ENCODE assay signal across 8 mouse cellular contexts in genomic region chr11:106818341-106818740, GRCm38 (mm10). TPM values are rescaled to one million over a fixed set of nuclear protein-coding genes. Genes with fewer than 3 reads are reported as not detected.
DNase-seq lines count a peak whose midpoint lies in the region.

No protein-coding gene starts in this region.

- intact Hi-C loops in left cerebral cortex, postnatal 25 days (cut with DNase I), result no loop called here
- intact Hi-C loops in left cerebral cortex, postnatal 36 days (cut with DNase I), result no loop called here

- DNase-seq in cerebellum, adult 9-10 months, result peak; percentile 60
- DNase-seq in cerebellum, postnatal 36 days, result no peak
- peak; percentile 18 to 62 for DNase-seq in left cerebral cortex, postnatal 25 days (ENCODE audit: low spot score in 2 of 2)
- no peak for DNase-seq in left cerebral cortex, postnatal 36 days (ENCODE audit: low spot score in 2 of 2)
- peak; percentile 34 for DNase-seq in brain, embryonic 18.5 days (ENCODE audit: low read depth, low spot score)
- DNase-seq in kidney, postnatal 14 days, result peak; percentile 62
- DNase-seq in gastrocnemius, adult 18-20 months (ENCODE audit: low spot score), result no peak
- no peak for DNase-seq in urinary bladder, postnatal 36 days (ENCODE audit: low spot score in 2 of 2)

RNA-seq across cellular contexts. Expression of gene Cep95, which starts 29.3 kb away (rescaled TPM):
- 10 to 100 TPM; 11.1 to 11.3 TPM for total RNA-seq in left cerebral cortex, postnatal 25 days (2021)
- 10 to 100 TPM in 1 of 2 experiments, 1 to 10 TPM in 1; 8.2 to 15.8 TPM for total RNA-seq in left cerebral cortex, postnatal 36 days (2021)
- 1 to 10 TPM; 2.7 to 4.7 TPM for total RNA-seq in gastrocnemius, adult 18-20 months (2021)

RNA-seq across cellular contexts. Expression of gene Ddx5, which starts 29.4 kb away (rescaled TPM):
- 100 to 1,000 TPM; 633 to 643 TPM for total RNA-seq in left cerebral cortex, postnatal 25 days (2021)
- 100 to 1,000 TPM; 574 to 675 TPM for total RNA-seq in left cerebral cortex, postnatal 36 days (2021)
- 100 to 1,000 TPM; 250 to 296 TPM for total RNA-seq in gastrocnemius, adult 18-20 months (2021)

RNA-seq across cellular contexts. Expression of gene Polg2, which starts 39.0 kb away (rescaled TPM):
- 1 to 10 TPM; 2.8 to 4.4 TPM for total RNA-seq in left cerebral cortex, postnatal 25 days (2021)
- 1 to 10 TPM; 3.0 to 3.2 TPM for total RNA-seq in left cerebral cortex, postnatal 36 days (2021)
- 1 to 10 TPM; 2.4 TPM for total RNA-seq in gastrocnemius, adult 18-20 months (2021)

Comparison
In these comparisons a context has a peak if more than half of its experiments do, and no peak if none do; other contexts are left out.
1. DNase-seq: peak in cerebellum, adult 9-10 months (single experiment), left cerebral cortex, postnatal 25 days (2 of 2), brain, embryonic 18.5 days (single experiment) and kidney, postnatal 14 days (single experiment); none in cerebellum, postnatal 36 days (0 of 2), left cerebral cortex, postnatal 36 days (0 of 2), gastrocnemius, adult 18-20 months (single experiment) and urinary bladder, postnatal 36 days (0 of 2).